Comparison of ENCODE assay signal across 21 mouse cellular contexts in the genomic region with DNA sequence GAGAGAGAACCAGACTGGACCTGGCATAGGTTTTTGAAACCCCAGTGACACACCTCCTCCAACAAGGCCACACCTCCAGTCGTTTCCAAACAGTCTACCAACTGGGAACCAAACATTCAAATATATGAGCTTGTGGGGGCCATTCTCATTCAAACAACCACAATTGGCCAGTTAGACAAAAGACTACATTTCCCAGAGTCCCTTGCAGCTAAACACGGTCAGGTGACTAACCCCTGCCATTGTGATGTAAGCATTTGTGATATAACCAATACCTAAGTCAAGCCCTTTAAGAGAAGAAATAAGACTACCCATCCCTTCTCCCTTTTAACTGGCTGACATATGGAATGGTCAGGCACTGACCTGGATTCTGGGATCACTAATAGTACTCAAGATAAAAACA. TPM values are rescaled to one million over a fixed set of nuclear protein-coding genes. Genes with fewer than 3 reads are reported as not detected.
"Had no signal": no experiment of that assay in that cellular context is flagged by ENCODE, and none has a peak within 500 bp of the region (broad histone marks: within the 10 kb centered on the region; RNA-seq: fewer than 3 reads in every experiment).

No protein-coding gene starts in this region.

- H3K27ac ChIP-seq: limb, embryonic 10.5 days; limb, embryonic 13.5 days; liver, embryonic 13.5 days; midbrain, embryonic 12.5 days; neural tube, embryonic 12.5 days; neural tube, embryonic 15.5 days had no signal

- H3K9me3 ChIP-seq: limb, embryonic 10.5 days; limb, embryonic 13.5 days; liver, embryonic 13.5 days; midbrain, embryonic 12.5 days; neural tube, embryonic 12.5 days; neural tube, embryonic 15.5 days had no signal

- H3K4me2 ChIP-seq: limb, embryonic 13.5 days; liver, embryonic 13.5 days; midbrain, embryonic 12.5 days; neural tube, embryonic 12.5 days; neural tube, embryonic 15.5 days had no signal

- H3K4me1 ChIP-seq: limb, embryonic 10.5 days; limb, embryonic 13.5 days; liver, embryonic 13.5 days had no signal

- H3K9ac ChIP-seq: limb, embryonic 13.5 days; liver, embryonic 13.5 days; midbrain, embryonic 12.5 days; neural tube, embryonic 12.5 days; neural tube, embryonic 15.5 days had no signal

- H3K36me3 ChIP-seq: limb, embryonic 10.5 days; limb, embryonic 13.5 days; liver, embryonic 13.5 days; midbrain, embryonic 12.5 days; neural tube, embryonic 12.5 days; neural tube, embryonic 15.5 days had no signal

- H3K27me3 ChIP-seq: limb, embryonic 13.5 days; liver, embryonic 13.5 days; midbrain, embryonic 12.5 days; neural tube, embryonic 12.5 days; neural tube, embryonic 15.5 days had no signal

- DNase-seq: kidney, adult 11 months; kidney, adult 9 months; kidney, postnatal 14 days; kidney, postnatal 4 days; liver; liver, embryonic 13.5 days; lung, adult 2 months; lung, postnatal 14 days; lung, postnatal 4 days; right cerebral cortex, adult 18-20 months; right cerebral cortex, postnatal 25 days; spleen, adult 18-20 months; thymus, postnatal 25 days had no signal

- H3K4me3 ChIP-seq: limb, embryonic 10.5 days; limb, embryonic 13.5 days; liver, embryonic 13.5 days; midbrain, embryonic 12.5 days; neural tube, embryonic 12.5 days; neural tube, embryonic 15.5 days had no signal

RNA-seq across cellular contexts. Expression of gene Rph3a, which starts 51.8 kb away (rescaled TPM):
- total RNA-seq: megakaryocyte progenitor cell, adult 5-6 weeks; megakaryocyte-erythroid progenitor cell, adult 5-6 weeks had no signal
- polyA plus RNA-seq: limb, embryonic 10.5 days; liver, embryonic 16.5 days; lung, adult 2 months had no signal
